Mouse (Mus musculus) limb, embryonic 14.5 days (tissue): ENCODE measurements around the gene Bid. TPM values are rescaled to one million over a fixed set of nuclear protein-coding genes. Genes with fewer than 3 reads are reported as not detected.

Experiments used
- ATAC-seq: fragments of 200-750 bp; cut with Nextera tagmentation; 2 replicates; pipeline ENCODE4 v1.8.0; 2017; ENCODE audit warnings: low read depth, moderate number of reproducible peaks, moderate TSS enrichment; ENCODE audit not compliant: low FRiP score
- DNase-seq: peaks from one replicate; pipeline ENCODE4 v3.0.0-alpha.2; 2015; ENCODE audit warnings: low spot score
- H3K27ac ChIP-seq: fragments of 300-500 bp; sonication (generic); replicated peaks from 2 replicates; pipeline ENCODE4 v1.5.1; 2014; ENCODE audit warnings: low read depth, mild to moderate bottlenecking, low read length, moderate library complexity, mixed read lengths
- H3K27me3 ChIP-seq: fragments of 300-500 bp; sonication (generic); 2 replicates; pipeline ENCODE4 v1.6.1; 2014; ENCODE audit warnings: low read length, mixed read lengths; ENCODE audit not compliant: control insufficient read depth, insufficient read depth
- H3K36me3 ChIP-seq: fragments of 300-500 bp; sonication (generic); 2 replicates; pipeline ENCODE4 v1.6.1; 2014; ENCODE audit warnings: mild to moderate bottlenecking, low read length, moderate library complexity, mixed read lengths; ENCODE audit not compliant: control insufficient read depth, insufficient read depth
- H3K4me1 ChIP-seq: fragments of 300-500 bp; sonication (generic); 2 replicates; pipeline ENCODE4 v1.6.1; 2014; ENCODE audit warnings: antibody characterized with exemption, low read length, mixed read lengths; ENCODE audit not compliant: control insufficient read depth, insufficient read depth
- H3K4me2 ChIP-seq: fragments of 300-500 bp; sonication (generic); replicated peaks from 2 replicates; pipeline ENCODE4 v1.6.1; 2014; ENCODE audit warnings: low read depth, mild to moderate bottlenecking, low read length, moderate library complexity; ENCODE audit not compliant: severe bottlenecking
- H3K4me3 ChIP-seq: fragments of 300-500 bp; sonication (generic); replicated peaks from 2 replicates; pipeline ENCODE4 v1.5.1; 2014; ENCODE audit warnings: low read length
- H3K9ac ChIP-seq: fragments of 300-500 bp; sonication (generic); 2 replicates; pipeline ENCODE4 v1.6.1; 2014; ENCODE audit warnings: mild to moderate bottlenecking, low read depth, low read length, moderate library complexity; ENCODE audit not compliant: severe bottlenecking
- H3K9me3 ChIP-seq: fragments of 300-500 bp; sonication (generic); 2 replicates; pipeline ENCODE4 v1.6.1; 2016; ENCODE audit warnings: low read length; ENCODE audit not compliant: control insufficient read depth
- POLR2A ChIP-seq: fragments of 200-500 bp; IDR thresholded peaks from 2 replicates; pipeline ENCODE4 v1.8.0; 2012; ENCODE audit warnings: inconsistent platforms, mild to moderate bottlenecking, moderate library complexity, borderline replicate concordance; ENCODE audit not compliant: insufficient read depth, insufficient read length; ENCODE audit errors: extremely low read depth
- WGBS: fragments of 180-500 bp; shearing (Covaris S2); extraction: QIAGEN DNeasy Blood & Tissue Kit; methylation state at CpG from one replicate; pipeline ENCODE4 v1.1.7; 2014; 5-methylcytosine and 5-hydroxymethylcytosine counted together
- polyA plus RNA-seq, 2 experiments: library from polyadenylated mRNA; depleted of rRNA in 1 of 2; stranded (reverse) in 1 of 2; unstranded in 1 of 2; fragments of >200 nt; fragmentation: Nextera tagmentation in 1 of 2; extraction: Ambion mirVana in 1 of 2; gene quantifications; 2 replicates each; pipeline versions ENCODE4 v1.2.1 to v1.2.3; 2012 to 2014

Gene Bid
- polyA plus RNA-seq, 2 experiments, result 11.1 to 18.2 TPM

DNA sequence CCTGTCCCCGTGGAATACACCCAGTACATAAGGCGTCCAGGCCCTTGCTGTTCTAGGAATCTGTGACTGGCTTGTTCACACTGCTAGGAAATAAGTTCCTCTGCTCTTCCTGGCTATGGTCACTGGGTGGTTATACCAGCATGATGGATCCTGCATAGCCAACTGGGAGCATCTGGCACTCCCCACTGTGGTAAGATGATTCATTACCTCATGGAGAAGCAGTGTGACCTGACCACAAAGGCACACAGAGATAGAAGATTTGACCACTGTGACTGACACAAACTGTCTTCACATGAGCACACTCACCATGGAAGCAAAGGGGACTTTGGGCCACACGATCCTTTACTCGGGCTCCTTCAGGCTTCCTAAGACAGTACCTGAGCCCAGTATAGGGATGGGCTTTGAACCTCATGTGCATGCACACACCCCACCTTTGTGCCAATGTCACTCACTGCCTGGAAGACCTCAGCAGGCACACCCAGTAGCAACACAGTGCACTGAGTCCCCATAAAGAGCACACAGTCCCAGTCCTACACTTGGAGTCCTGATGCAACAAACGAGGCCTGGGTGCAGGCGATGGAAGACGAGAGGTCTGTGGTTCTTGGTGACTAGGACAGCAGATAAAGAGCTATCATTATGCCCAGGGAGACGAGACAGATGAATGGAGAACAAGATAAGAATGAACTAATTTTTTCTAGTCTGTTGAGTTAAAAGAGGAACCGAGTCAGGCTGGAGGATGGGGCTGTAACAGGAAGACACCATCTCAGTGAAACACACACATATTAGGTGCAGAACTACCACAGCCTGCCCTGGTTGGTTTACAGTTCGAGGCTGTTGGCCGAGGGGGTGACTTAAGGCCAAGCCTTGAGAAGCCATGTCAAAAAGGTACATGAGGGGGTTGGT is 39.9 kb upstream of the Bid start:
- Histone ChIP-seq H3K4me1 (no peaks in the 10 kb centered on the region), H3K4me2 (no peak overlapping the region), H3K4me3 (no peak overlapping the region), H3K9me3 (no peaks in the 10 kb centered on the region), H3K27ac (no peak overlapping the region), H3K27me3 (no peaks in the 10 kb centered on the region), H3K9ac (no peak overlapping the region), H3K36me3 (peaks cover 34% of the 10 kb centered on the region)
- 89% methylated on average over 11 of the region's 11 CpGs for WGBS
- ATAC-seq (no peak), DNase-seq (no peak)
- no peak for TF ChIP-seq POLR2A

DNA sequence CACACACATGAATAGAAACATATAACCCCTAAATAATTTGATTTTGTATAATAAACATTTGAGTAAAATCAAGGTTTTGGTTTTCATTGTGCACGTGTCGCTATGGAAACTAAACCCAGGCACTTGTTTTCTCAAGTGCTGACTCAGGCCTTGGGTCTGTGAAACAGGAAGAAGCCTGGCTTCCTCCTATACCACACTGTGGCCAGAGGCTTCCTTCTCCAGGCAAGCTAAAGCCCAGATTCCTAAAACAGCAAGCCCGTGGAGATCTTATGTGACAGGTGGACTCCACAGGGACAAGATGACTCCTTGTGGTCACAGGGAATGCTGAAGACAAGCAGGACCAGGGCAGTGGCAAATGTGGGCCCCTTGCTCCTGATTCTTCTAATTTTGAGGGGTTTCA is 38.6 kb upstream of the Bid start:
- H3K4me1 ChIP-seq, result no peaks in the 10 kb centered on the region
- WGBS, result 84% methylated on average over 3 of the region's 3 CpGs
- H3K4me2 ChIP-seq, result no peak overlapping the region
- no peak overlapping the region for H3K4me3 ChIP-seq
- no peaks in the 10 kb centered on the region for H3K27me3 ChIP-seq
- ATAC-seq, result no peak
- H3K9me3 ChIP-seq, result no peaks in the 10 kb centered on the region
- no peak overlapping the region for H3K27ac ChIP-seq
- DNase-seq, result no peak
- H3K36me3 ChIP-seq, result peaks cover 34% of the 10 kb centered on the region
- TF ChIP-seq POLR2A, result no peak
- no peak overlapping the region for H3K9ac ChIP-seq

DNA sequence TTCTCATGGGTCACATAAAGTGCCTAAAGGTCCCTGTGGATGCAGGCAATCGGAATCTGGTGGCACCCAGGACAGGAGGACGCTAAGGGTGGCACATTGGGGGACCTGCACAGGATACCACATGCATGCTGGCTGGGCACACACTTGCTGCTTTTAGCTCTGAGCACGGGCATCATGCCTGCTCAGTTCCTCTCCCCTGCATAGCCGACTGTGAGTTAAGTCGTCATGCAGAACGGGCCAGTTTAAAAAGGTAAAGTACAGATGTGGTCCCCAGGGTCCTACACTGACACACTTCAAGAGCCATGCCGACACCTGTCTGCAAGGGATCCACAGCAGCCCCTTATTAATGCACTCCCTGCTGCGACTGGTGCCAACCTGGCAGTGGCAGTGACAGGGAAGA is 37.6 kb upstream of the Bid start:
- no peak for TF ChIP-seq POLR2A
- H3K36me3 ChIP-seq, result peaks cover 32% of the 10 kb centered on the region
- ATAC-seq, result no peak

DNA sequence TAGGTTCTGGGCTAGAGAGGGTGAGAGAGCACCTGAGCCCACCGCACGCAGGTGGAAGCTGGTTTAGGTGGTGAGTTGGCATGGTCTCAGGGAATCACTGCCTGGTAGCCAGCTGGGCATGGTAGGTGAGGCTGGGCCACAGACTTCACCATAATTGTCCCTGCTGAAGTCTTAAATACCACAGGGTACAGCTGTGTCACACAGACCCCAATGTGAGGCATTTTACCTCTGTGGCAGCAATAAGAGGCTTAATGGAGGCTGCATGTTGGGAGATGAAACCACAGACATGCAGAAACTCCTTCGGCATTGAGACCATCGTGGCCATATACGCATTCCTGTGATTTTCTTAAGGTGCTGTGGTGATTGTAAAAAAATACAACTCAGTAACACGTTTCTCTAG is 35.8 kb upstream of the Bid start:
- Histone ChIP-seq H3K4me3 (no peak overlapping the region), H3K27me3 (no peaks in the 10 kb centered on the region), H3K9ac (no peak overlapping the region), H3K9me3 (no peaks in the 10 kb centered on the region), H3K36me3 (peaks cover 29% of the 10 kb centered on the region), H3K27ac (no peak overlapping the region), H3K4me2 (no peak overlapping the region), H3K4me1 (no peaks in the 10 kb centered on the region)
- TF ChIP-seq POLR2A, result no peak
- WGBS, result 86% methylated on average over 6 of the region's 6 CpGs
- no peak for ATAC-seq
- DNase-seq, result no peak

More for the DNA sequence above, 37.6 kb upstream of the Bid start:
- no peak overlapping the region for H3K9ac ChIP-seq
- H3K4me2 ChIP-seq, result no peak overlapping the region
- WGBS, result 85% methylated on average over 8 of the region's 8 CpGs
- no peak overlapping the region for H3K27ac ChIP-seq
- no peaks in the 10 kb centered on the region for H3K27me3 ChIP-seq
- no peaks in the 10 kb centered on the region for H3K4me1 ChIP-seq
- H3K4me3 ChIP-seq, result no peak overlapping the region
- no peaks in the 10 kb centered on the region for H3K9me3 ChIP-seq
- no peak for DNase-seq

DNA sequence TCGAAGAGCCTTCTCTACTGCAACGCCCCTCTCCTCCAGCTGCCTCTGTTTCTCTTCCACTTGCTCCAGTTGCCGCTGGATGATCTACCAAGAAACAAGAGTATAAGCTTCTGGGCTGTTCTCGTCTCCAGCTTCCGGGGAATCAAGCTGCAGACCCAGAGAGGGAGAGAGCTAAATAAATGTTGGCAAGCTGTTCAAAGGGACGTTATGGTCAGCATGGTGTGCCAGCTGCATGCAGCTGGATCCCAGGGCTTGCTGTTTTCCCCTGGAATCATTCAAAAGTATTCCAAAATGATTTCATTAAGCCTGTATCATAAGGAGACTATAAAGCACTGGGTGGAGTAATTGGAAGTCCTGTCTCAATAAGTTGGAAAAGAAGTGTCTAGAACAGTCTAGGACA is 34.7 kb upstream of the Bid start:
- Histone ChIP-seq H3K36me3 (peaks cover 21% of the 10 kb centered on the region), H3K9me3 (no peaks in the 10 kb centered on the region), H3K27me3 (no peaks in the 10 kb centered on the region), H3K4me2 (no peak overlapping the region), H3K9ac (no peak overlapping the region), H3K4me3 (no peak overlapping the region), H3K4me1 (no peaks in the 10 kb centered on the region), H3K27ac (no peak overlapping the region)
- DNase-seq, result no peak
- no peak for TF ChIP-seq POLR2A
- 86% methylated on average over 6 of the region's 6 CpGs for WGBS
- no peak for ATAC-seq
